ENCODE assay signal across 8 mouse cellular contexts in genomic region chr5:103436039-103436944, GRCm38 (mm10). TPM values are rescaled to one million over a fixed set of nuclear protein-coding genes. Genes with fewer than 3 reads are reported as not detected.
DNase-seq lines count a peak whose midpoint lies in the region; ATAC-seq and TF ChIP-seq lines count a peak whose summit lies in the region.

No protein-coding gene starts in this region.

- H3K27me3 ChIP-seq in embryonic facial prominence, embryonic 15.5 days = no peaks in the 10 kb centered on the region
- H3K27me3 ChIP-seq in midbrain, postnatal 0 days (ENCODE audit: insufficient read depth, low read length) = no peaks in the 10 kb centered on the region

- intact Hi-C loops in heart, postnatal 36 days (cut with DNase I) = no loop called here

- no peak for TF ChIP-seq CTCF in midbrain, postnatal 0 days (IDR thresholded peaks at IDR 0.05)

- H3K4me2 ChIP-seq in embryonic facial prominence, embryonic 15.5 days (replicated peaks) = peak overlapping the region; percentile 44
- H3K4me2 ChIP-seq in midbrain, postnatal 0 days (ENCODE audit: low read depth, low read length, poor library complexity, severe bottlenecking) = peak overlapping the region; percentile 25; the same call in 1 of the 2 replicates

- peak overlapping the region; percentile 17 for H3K4me3 ChIP-seq in embryonic facial prominence, embryonic 15.5 days (replicated peaks)
- H3K4me3 ChIP-seq in midbrain, postnatal 0 days (ENCODE audit: low read depth, low read length) = no peak overlapping the region

- H3K9me3 ChIP-seq in embryonic facial prominence, embryonic 15.5 days (replicated peaks) = no peaks in the 10 kb centered on the region
- no peaks in the 10 kb centered on the region for H3K9me3 ChIP-seq in midbrain, postnatal 0 days (ENCODE audit: low read length)

- peak; percentile 29 to 73 for DNase-seq in adrenal gland, adult (ENCODE audit: inconsistent age in 2 of 2, low spot score in 1 of 2)
- peak; percentile 37 to 52 for DNase-seq in heart, postnatal 36 days
- peak; percentile 24 for DNase-seq in liver
- no peak for DNase-seq in midbrain, postnatal 0 days (ENCODE audit: low spot score)
- no peak for DNase-seq in right cerebral cortex, adult 18-20 months
- no peak for DNase-seq in Muller cell, postnatal 12 days (ENCODE audit: inconsistent ontology term)

- peak; percentile 15; the same call in 1 of the 2 replicates for ATAC-seq in embryonic facial prominence, embryonic 15.5 days (ENCODE audit: insufficient number of reproducible peaks, low FRiP score, low TSS enrichment, low read depth)
- no peak for ATAC-seq in midbrain, postnatal 0 days (ENCODE audit: low FRiP score)
- no peak for ATAC-seq in megakaryocyte progenitor cell, adult 5-6 weeks (replicated peaks; ENCODE audit: poor library complexity)

- no peak overlapping the region for H3K9ac ChIP-seq in embryonic facial prominence, embryonic 15.5 days
- H3K9ac ChIP-seq in midbrain, postnatal 0 days (replicated peaks; ENCODE audit: low read length, poor library complexity, severe bottlenecking) = no peak overlapping the region

- WGBS in embryonic facial prominence, embryonic 15.5 days = 16% methylated on average over 19 of the region's 19 CpGs
- WGBS in midbrain, postnatal 0 days = 22% methylated on average over 19 of the region's 19 CpGs

- peak overlapping the region; percentile 51; the same call in 1 of the 2 replicates for H3K27ac ChIP-seq in embryonic facial prominence, embryonic 15.5 days (replicated peaks)
- H3K27ac ChIP-seq in midbrain, postnatal 0 days (ENCODE audit: low read depth, low read length) = no peak overlapping the region

- peaks cover 23% of the 10 kb centered on the region for H3K4me1 ChIP-seq in embryonic facial prominence, embryonic 15.5 days
- H3K4me1 ChIP-seq in midbrain, postnatal 0 days (ENCODE audit: insufficient read depth, low read length) = no peaks in the 10 kb centered on the region

- no peaks in the 10 kb centered on the region for H3K36me3 ChIP-seq in embryonic facial prominence, embryonic 15.5 days
- no peaks in the 10 kb centered on the region for H3K36me3 ChIP-seq in midbrain, postnatal 0 days (ENCODE audit: insufficient read depth, low read length)

RNA-seq across cellular contexts. Expression of gene Ptpn13, which starts 11.3 kb away (rescaled TPM):
- 22.7 and 23.3 TPM in 2 replicates for polyA plus RNA-seq in embryonic facial prominence, embryonic 15.5 days (2015; fragmentation: Nextera tagmentation; extraction: Ambion mirVana)
- 1 to 10 TPM; 6.1 to 7.0 TPM for total RNA-seq in heart, postnatal 36 days (2021)
- 14.1 and 18.0 TPM in 2 replicates for total RNA-seq in midbrain, postnatal 0 days (2014; rRNA removed)
- polyA plus RNA-seq in midbrain, postnatal 0 days (2015; fragmentation: Nextera tagmentation; extraction: Ambion mirVana) = 1.9 and 2.6 TPM in 2 replicates
- total RNA-seq in megakaryocyte progenitor cell, adult 5-6 weeks (2015) = 0.30 and 0.37 TPM in 2 replicates
- 0.58 and 1.5 TPM in 2 replicates for total RNA-seq in megakaryocyte progenitor cell, adult 5-6 weeks (2017)

Comparison
In these comparisons a context has a peak if more than half of its experiments do, and no peak if none do; other contexts are left out.
1. DNase-seq: peak in adrenal gland, adult (2 of 2), heart, postnatal 36 days (2 of 2) and liver (single experiment); none in midbrain, postnatal 0 days (single experiment), right cerebral cortex, adult 18-20 months (single experiment) and Muller cell, postnatal 12 days (single experiment).